Mouse (Mus musculus): ENCODE measurements at regions not wholly inside any gene's neighbourhood (a gene's known extent, or its start where the extent isn't known, plus 50 kb on each side); places are given as distances from the start of the nearest gene placed in this dataset.

- no peak for ATAC-seq (ENCODE audit: low read depth)
- no peak overlapping the region for H3K9ac ChIP-seq (ENCODE audit: low read depth, low read length)
- WGBS, result 75% methylated on average over 4 of the region's 4 CpGs
- no peaks in the 10 kb centered on the region for H3K36me3 ChIP-seq (ENCODE audit: control insufficient read depth, insufficient read depth, low read length)
- DNase-seq (ENCODE audit: low spot score), result no peak
- H3K27ac ChIP-seq (replicated peaks; ENCODE audit: low read depth, low read length), result no peak overlapping the region
- no peak overlapping the region for H3K4me3 ChIP-seq (ENCODE audit: low read depth, low read length)
- no peaks in the 10 kb centered on the region for H3K4me1 ChIP-seq (ENCODE audit: control insufficient read depth, insufficient read depth, low read length)
- no peak overlapping the region for H3K4me2 ChIP-seq (ENCODE audit: low read depth, low read length)
- H3K27me3 ChIP-seq (replicated peaks; ENCODE audit: control insufficient read depth, insufficient read depth, low read length), result no peaks in the 10 kb centered on the region
- no peaks in the 10 kb centered on the region for H3K9me3 ChIP-seq (ENCODE audit: control insufficient read depth, low read length)
These were observed 128.6 kb upstream of the Hgf start for GRCm38 (mm10) chr5:16424745-16425144.

GRCm38 (mm10) chr5:16425302-16425701, 128.0 kb upstream of the Hgf start:
- Histone ChIP-seq H3K9ac (ENCODE audit: low read depth, low read length) (no peak overlapping the region), H3K4me3 (ENCODE audit: low read depth, low read length) (no peak overlapping the region), H3K4me2 (ENCODE audit: low read depth, low read length) (no peak overlapping the region), H3K27ac (replicated peaks; ENCODE audit: low read depth, low read length) (no peak overlapping the region), H3K4me1 (ENCODE audit: control insufficient read depth, insufficient read depth, low read length) (no peaks in the 10 kb centered on the region), H3K27me3 (replicated peaks; ENCODE audit: control insufficient read depth, insufficient read depth, low read length) (no peaks in the 10 kb centered on the region), H3K9me3 (ENCODE audit: control insufficient read depth, low read length) (no peaks in the 10 kb centered on the region), H3K36me3 (ENCODE audit: control insufficient read depth, insufficient read depth, low read length) (no peaks in the 10 kb centered on the region)
- 49% methylated on average over 8 of the region's 8 CpGs for WGBS
- no peak for ATAC-seq (ENCODE audit: low read depth)
- no peak for DNase-seq (ENCODE audit: low spot score)

- no peaks in the 10 kb centered on the region for H3K36me3 ChIP-seq (ENCODE audit: control insufficient read depth, insufficient read depth, low read length)
- no peak overlapping the region for H3K27ac ChIP-seq (replicated peaks; ENCODE audit: low read depth, low read length)
- WGBS, result 46% methylated on average over 2 of the region's 2 CpGs
- no peak overlapping the region for H3K9ac ChIP-seq (ENCODE audit: low read depth, low read length)
- no peaks in the 10 kb centered on the region for H3K27me3 ChIP-seq (replicated peaks; ENCODE audit: control insufficient read depth, insufficient read depth, low read length)
- DNase-seq (ENCODE audit: low spot score), result peak; percentile 6
- no peak overlapping the region for H3K4me2 ChIP-seq (ENCODE audit: low read depth, low read length)
- 0 out of 2 replicates have a peak, but pooled peaks have one; percentile 63 for ATAC-seq (ENCODE audit: low read depth)
- H3K4me3 ChIP-seq (ENCODE audit: low read depth, low read length), result no peak overlapping the region
- H3K9me3 ChIP-seq (ENCODE audit: control insufficient read depth, low read length), result no peaks in the 10 kb centered on the region
- H3K4me1 ChIP-seq (ENCODE audit: control insufficient read depth, insufficient read depth, low read length), result no peaks in the 10 kb centered on the region
These were observed 127.0 kb upstream of the Hgf start for GRCm38 (mm10) chr5:16426306-16426705.

DNA sequence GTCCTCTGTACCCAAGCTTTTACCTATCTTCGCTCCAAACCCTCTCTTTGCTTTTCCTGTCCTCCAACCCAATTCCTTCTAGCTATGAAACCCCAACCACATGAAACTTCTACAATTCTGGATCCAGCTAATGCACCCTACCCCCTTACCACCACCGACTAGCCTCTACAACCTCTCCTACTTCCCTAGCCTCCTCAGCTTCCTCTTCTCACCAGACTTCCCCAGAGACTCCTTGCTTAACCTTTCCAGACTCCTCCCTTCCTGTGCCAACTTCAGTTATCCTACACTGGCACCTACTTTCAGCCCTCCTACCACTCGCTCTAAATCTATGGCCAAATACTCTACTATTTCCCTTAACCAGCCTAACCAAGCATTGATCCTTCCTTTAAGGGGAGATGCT, 118.7 kb upstream of the Hgf start:
- H3K36me3 ChIP-seq (ENCODE audit: control insufficient read depth, insufficient read depth, low read length), result no peaks in the 10 kb centered on the region
- WGBS, result 84% methylated on average over 3 of the region's 3 CpGs

GRCm38 (mm10) chr5:16445056-16445455, 108.2 kb upstream of the Hgf start:
- ATAC-seq (ENCODE audit: low read depth) (no peak), DNase-seq (ENCODE audit: low spot score) (no peak)
- H3K27ac ChIP-seq (replicated peaks; ENCODE audit: low read depth, low read length), result no peak overlapping the region
- H3K9ac ChIP-seq (ENCODE audit: low read depth, low read length), result no peak overlapping the region
- no peaks in the 10 kb centered on the region for H3K36me3 ChIP-seq (ENCODE audit: control insufficient read depth, insufficient read depth, low read length)
- no peak overlapping the region for H3K4me2 ChIP-seq (ENCODE audit: low read depth, low read length)
- 0 out of 2 replicates have a peak, but pooled peaks cover 10% of the 10 kb centered on the region for H3K9me3 ChIP-seq (ENCODE audit: control insufficient read depth, low read length)
- no peaks in the 10 kb centered on the region for H3K27me3 ChIP-seq (replicated peaks; ENCODE audit: control insufficient read depth, insufficient read depth, low read length)
- no peaks in the 10 kb centered on the region for H3K4me1 ChIP-seq (ENCODE audit: control insufficient read depth, insufficient read depth, low read length)
- no peak overlapping the region for H3K4me3 ChIP-seq (ENCODE audit: low read depth, low read length)
- WGBS, result 50% methylated on average over 1 of the region's 1 CpGs

More for the DNA sequence above, 118.7 kb upstream of the Hgf start:
- Histone ChIP-seq H3K27me3 (replicated peaks; ENCODE audit: control insufficient read depth, insufficient read depth, low read length) (no peaks in the 10 kb centered on the region), H3K27ac (replicated peaks; ENCODE audit: low read depth, low read length) (no peak overlapping the region), H3K9me3 (ENCODE audit: control insufficient read depth, low read length) (no peaks in the 10 kb centered on the region), H3K4me2 (ENCODE audit: low read depth, low read length) (no peak overlapping the region), H3K4me3 (ENCODE audit: low read depth, low read length) (no peak overlapping the region), H3K9ac (ENCODE audit: low read depth, low read length) (no peak overlapping the region), H3K4me1 (ENCODE audit: control insufficient read depth, insufficient read depth, low read length) (no peaks in the 10 kb centered on the region)
- DNase-seq (ENCODE audit: low spot score), result no peak
- ATAC-seq (ENCODE audit: low read depth), result no peak

DNA sequence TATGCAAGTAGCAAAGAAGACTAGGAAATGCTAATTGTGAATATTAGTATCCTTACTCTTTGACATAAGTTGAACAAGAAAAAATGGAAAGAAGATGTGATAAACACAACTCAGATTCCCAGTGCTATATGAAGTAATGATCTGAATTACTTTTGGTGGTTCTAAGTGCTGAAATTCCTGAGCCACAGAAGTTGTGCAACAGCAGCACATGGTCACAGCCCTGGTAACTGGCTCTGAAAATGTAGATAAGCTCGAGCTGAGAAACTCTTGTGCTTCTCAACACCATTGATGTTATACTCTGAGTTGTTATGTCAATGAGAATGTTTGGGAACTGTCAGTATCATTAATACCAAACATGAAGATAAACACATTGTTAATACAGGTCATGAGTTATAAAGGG, 106.3 kb upstream of the Hgf start:
- ATAC-seq (ENCODE audit: low read depth), result no peak
- H3K9ac ChIP-seq (ENCODE audit: low read depth, low read length), result no peak overlapping the region

DNA sequence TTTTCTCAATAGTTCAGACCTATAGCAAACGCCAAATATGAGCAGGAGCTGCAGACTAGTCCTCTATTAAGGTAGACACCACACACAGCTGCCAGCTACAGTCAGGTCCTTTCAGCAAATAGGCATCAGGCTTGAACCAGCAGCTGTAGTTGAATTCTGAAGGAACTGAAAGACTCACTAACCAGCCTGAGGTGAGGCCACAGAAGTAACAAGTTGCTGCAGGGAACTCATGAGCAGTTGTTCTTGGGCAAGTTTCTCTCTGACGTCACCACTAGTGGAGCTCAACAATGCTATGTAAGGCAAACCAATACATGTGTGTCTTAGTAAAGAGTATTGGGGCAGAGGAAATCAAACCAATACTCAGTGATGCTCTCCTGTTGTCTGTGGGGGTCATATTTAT, 91.5 kb upstream of the Hgf start:
- WGBS, result 90% methylated on average over 2 of the region's 2 CpGs
- no peaks in the 10 kb centered on the region for H3K27me3 ChIP-seq (replicated peaks; ENCODE audit: control insufficient read depth, insufficient read depth, low read length)
- DNase-seq (ENCODE audit: low spot score) (no peak), ATAC-seq (ENCODE audit: low read depth) (no peak)
- H3K9ac ChIP-seq (ENCODE audit: low read depth, low read length), result no peak overlapping the region
- no peaks in the 10 kb centered on the region for H3K4me1 ChIP-seq (ENCODE audit: control insufficient read depth, insufficient read depth, low read length)
- no peak overlapping the region for H3K4me3 ChIP-seq (ENCODE audit: low read depth, low read length)
- H3K9me3 ChIP-seq (ENCODE audit: control insufficient read depth, low read length), result no peaks in the 10 kb centered on the region
- H3K4me2 ChIP-seq (ENCODE audit: low read depth, low read length), result no peak overlapping the region
- no peaks in the 10 kb centered on the region for H3K36me3 ChIP-seq (ENCODE audit: control insufficient read depth, insufficient read depth, low read length)
- no peak overlapping the region for H3K27ac ChIP-seq (replicated peaks; ENCODE audit: low read depth, low read length)

More for the DNA sequence above, 106.3 kb upstream of the Hgf start:
- H3K27me3 ChIP-seq (replicated peaks; ENCODE audit: control insufficient read depth, insufficient read depth, low read length), result no peaks in the 10 kb centered on the region
- 0 out of 2 replicates have a peak, but pooled peaks cover 10% of the 10 kb centered on the region for H3K9me3 ChIP-seq (ENCODE audit: control insufficient read depth, low read length)
- 77% methylated on average over 1 of the region's 1 CpGs for WGBS
- no peaks in the 10 kb centered on the region for H3K4me1 ChIP-seq (ENCODE audit: control insufficient read depth, insufficient read depth, low read length)
- no peak for DNase-seq (ENCODE audit: low spot score)
- no peaks in the 10 kb centered on the region for H3K36me3 ChIP-seq (ENCODE audit: control insufficient read depth, insufficient read depth, low read length)
- H3K4me2 ChIP-seq (ENCODE audit: low read depth, low read length), result no peak overlapping the region
- H3K27ac ChIP-seq (replicated peaks; ENCODE audit: low read depth, low read length), result no peak overlapping the region
- no peak overlapping the region for H3K4me3 ChIP-seq (ENCODE audit: low read depth, low read length)

- H3K4me3 ChIP-seq (ENCODE audit: low read depth, low read length), result no peak overlapping the region
- DNase-seq (ENCODE audit: low spot score) (no peak), ATAC-seq (ENCODE audit: low read depth) (no peak)
- no peaks in the 10 kb centered on the region for H3K27me3 ChIP-seq (replicated peaks; ENCODE audit: control insufficient read depth, insufficient read depth, low read length)
- no peak overlapping the region for H3K9ac ChIP-seq (ENCODE audit: low read depth, low read length)
- H3K27ac ChIP-seq (replicated peaks; ENCODE audit: low read depth, low read length), result no peak overlapping the region
- no peaks in the 10 kb centered on the region for H3K9me3 ChIP-seq (ENCODE audit: control insufficient read depth, low read length)
- H3K4me2 ChIP-seq (ENCODE audit: low read depth, low read length), result no peak overlapping the region
- no peaks in the 10 kb centered on the region; the same call in 1 of the 2 replicates for H3K4me1 ChIP-seq (ENCODE audit: control insufficient read depth, insufficient read depth, low read length)
- H3K36me3 ChIP-seq (ENCODE audit: control insufficient read depth, insufficient read depth, low read length), result no peaks in the 10 kb centered on the region
- WGBS, result 60% methylated on average over 5 of the region's 5 CpGs
These were observed 87.0 kb upstream of the Hgf start for GRCm38 (mm10) chr5:16466266-16466665.

GRCm38 (mm10) chr5:16468560-16468959, 84.7 kb upstream of the Hgf start:
- Histone ChIP-seq H3K9ac (ENCODE audit: low read depth, low read length) (no peak overlapping the region), H3K4me3 (ENCODE audit: low read depth, low read length) (no peak overlapping the region), H3K36me3 (ENCODE audit: control insufficient read depth, insufficient read depth, low read length) (no peaks in the 10 kb centered on the region), H3K4me1 (ENCODE audit: control insufficient read depth, insufficient read depth, low read length) (no peaks in the 10 kb centered on the region; the same call in 1 of the 2 replicates), H3K4me2 (ENCODE audit: low read depth, low read length) (no peak overlapping the region), H3K27ac (replicated peaks; ENCODE audit: low read depth, low read length) (no peak overlapping the region), H3K9me3 (ENCODE audit: control insufficient read depth, low read length) (no peaks in the 10 kb centered on the region), H3K27me3 (replicated peaks; ENCODE audit: control insufficient read depth, insufficient read depth, low read length) (no peaks in the 10 kb centered on the region)
- DNase-seq (ENCODE audit: low spot score), result peak; percentile 18
- 66% methylated on average over 2 of the region's 2 CpGs for WGBS
- peak; percentile 79; the same call in 1 of the 2 replicates for ATAC-seq (ENCODE audit: low read depth)
